Mouse (Mus musculus): ENCODE data around the gene Cfap97. TPM values are rescaled to one million over a fixed set of nuclear protein-coding genes. Genes with fewer than 3 reads are reported as not detected.
A peak's percentile ranks its signal among the peaks of the same experiment; 100 is the strongest.

The Cfap97 gene
- polyA plus RNA-seq, 1 experiment from 2014 or later = 21.9 TPM

GRCm38 (mm10) chr8:46208354-46208753 lies 56.8 kb downstream of the Cfap97 start:
- Histone ChIP-seq H3K9ac (ENCODE audit: low read depth, low read length) (no peak overlapping the region), H3K36me3 (ENCODE audit: control insufficient read depth, insufficient read depth, low read length) (peaks cover 12% of the 10 kb centered on the region), H3K9me3 (ENCODE audit: control insufficient read depth, low read length) (no peaks in the 10 kb centered on the region), H3K4me1 (replicated peaks; ENCODE audit: control insufficient read depth, insufficient read depth, low read length) (peaks cover 5% of the 10 kb centered on the region; the same call in 1 of the 2 replicates), H3K4me3 (ENCODE audit: low read depth, low read length) (no peak overlapping the region), H3K27me3 (ENCODE audit: control insufficient read depth, insufficient read depth, low read length) (no peaks in the 10 kb centered on the region), H3K4me2 (replicated peaks; ENCODE audit: low read depth, low read length) (0 out of 2 replicates have a peak overlapping the region, but pooled peaks have one; percentile 78), H3K27ac (ENCODE audit: low read depth, low read length) (no peak overlapping the region)
- DNase-seq (ENCODE audit: low spot score) = no peak
- ATAC-seq (ENCODE audit: low FRiP score) = no peak
- 92% methylated on average over 12 of the region's 12 CpGs for WGBS

GRCm38 (mm10) chr8:46209057-46209456 lies 57.5 kb downstream of the Cfap97 start:
- Histone ChIP-seq H3K9ac (ENCODE audit: low read depth, low read length) (peak overlapping the region; percentile 83; the same call in 1 of the 2 replicates), H3K27me3 (ENCODE audit: control insufficient read depth, insufficient read depth, low read length) (no peaks in the 10 kb centered on the region), H3K4me1 (replicated peaks; ENCODE audit: control insufficient read depth, insufficient read depth, low read length) (peaks cover 5% of the 10 kb centered on the region; the same call in 1 of the 2 replicates), H3K27ac (ENCODE audit: low read depth, low read length) (no peak overlapping the region), H3K4me2 (replicated peaks; ENCODE audit: low read depth, low read length) (peak overlapping the region; percentile 78; the same call in 1 of the 2 replicates), H3K36me3 (ENCODE audit: control insufficient read depth, insufficient read depth, low read length) (peaks cover 12% of the 10 kb centered on the region), H3K9me3 (ENCODE audit: control insufficient read depth, low read length) (no peaks in the 10 kb centered on the region), H3K4me3 (ENCODE audit: low read depth, low read length) (peak overlapping the region; percentile 74)
- no peak for ATAC-seq (ENCODE audit: low FRiP score)
- no peak for DNase-seq (ENCODE audit: low spot score)
- 83% methylated on average over 15 of the region's 15 CpGs for WGBS

- under 1% methylated on average over 75 of the region's 84 CpGs for WGBS
- no peaks in the 10 kb centered on the region for H3K27me3 ChIP-seq (ENCODE audit: control insufficient read depth, insufficient read depth, low read length)
- H3K4me3 ChIP-seq (ENCODE audit: low read depth, low read length) = peak within 1 kb of the TSS; percentile 74
- peaks cover 5% of the 10 kb centered on the region; the same call in 1 of the 2 replicates for H3K36me3 ChIP-seq (ENCODE audit: control insufficient read depth, insufficient read depth, low read length)
- peak within 1 kb of the TSS; percentile 83 for H3K9ac ChIP-seq (ENCODE audit: low read depth, low read length)
- DNase-seq (ENCODE audit: low spot score) (peak; percentile 96), ATAC-seq (ENCODE audit: low FRiP score) (peak; percentile 99)
- peak within 1 kb of the TSS; percentile 78 for H3K4me2 ChIP-seq (replicated peaks; ENCODE audit: low read depth, low read length)
- no peaks in the 10 kb centered on the region for H3K9me3 ChIP-seq (ENCODE audit: control insufficient read depth, low read length)
- peak within 1 kb of the TSS; percentile 94 for H3K27ac ChIP-seq (ENCODE audit: low read depth, low read length)
- peaks cover 5% of the 10 kb centered on the region; the same call in 1 of the 2 replicates for H3K4me1 ChIP-seq (replicated peaks; ENCODE audit: control insufficient read depth, insufficient read depth, low read length)
Measured at GRCm38 (mm10) chr8:46210404-46211315, 59.1 kb downstream of the Cfap97 start, which contains the start of gene Slc25a4. TSS of gene Slc25a4 (minus strand) at chr8:46211284.

- ATAC-seq (ENCODE audit: low FRiP score) = no peak
- no peaks in the 10 kb centered on the region for H3K27me3 ChIP-seq (ENCODE audit: control insufficient read depth, insufficient read depth, low read length)
- peak overlapping the region; percentile 74 for H3K4me3 ChIP-seq (ENCODE audit: low read depth, low read length)
- H3K9ac ChIP-seq (ENCODE audit: low read depth, low read length) = peak overlapping the region; percentile 83
- peaks cover 5% of the 10 kb centered on the region; the same call in 1 of the 2 replicates for H3K36me3 ChIP-seq (ENCODE audit: control insufficient read depth, insufficient read depth, low read length)
- H3K9me3 ChIP-seq (ENCODE audit: control insufficient read depth, low read length) = no peaks in the 10 kb centered on the region
- H3K4me1 ChIP-seq (replicated peaks; ENCODE audit: control insufficient read depth, insufficient read depth, low read length) = peaks cover 5% of the 10 kb centered on the region; the same call in 1 of the 2 replicates
- 4% methylated on average over 13 of the region's 13 CpGs for WGBS
- peak; percentile 41 for DNase-seq (ENCODE audit: low spot score)
- peak overlapping the region; percentile 78 for H3K4me2 ChIP-seq (replicated peaks; ENCODE audit: low read depth, low read length)
- H3K27ac ChIP-seq (ENCODE audit: low read depth, low read length) = peak overlapping the region; percentile 94
Measured at GRCm38 (mm10) chr8:46211611-46212071, 60.1 kb downstream of the Cfap97 start.

GRCm38 (mm10) chr8:46212194-46212593 lies 60.6 kb downstream of the Cfap97 start:
- H3K4me3 ChIP-seq (ENCODE audit: low read depth, low read length) = no peak overlapping the region
- peaks cover 5% of the 10 kb centered on the region; the same call in 1 of the 2 replicates for H3K36me3 ChIP-seq (ENCODE audit: control insufficient read depth, insufficient read depth, low read length)
- H3K4me2 ChIP-seq (replicated peaks; ENCODE audit: low read depth, low read length) = no peak overlapping the region
- peaks cover 5% of the 10 kb centered on the region; the same call in 1 of the 2 replicates for H3K4me1 ChIP-seq (replicated peaks; ENCODE audit: control insufficient read depth, insufficient read depth, low read length)
- ATAC-seq (ENCODE audit: low FRiP score) (no peak), DNase-seq (ENCODE audit: low spot score) (no peak)
- WGBS = 48% methylated on average over 7 of the region's 7 CpGs
- H3K9me3 ChIP-seq (ENCODE audit: control insufficient read depth, low read length) = no peaks in the 10 kb centered on the region
- H3K27ac ChIP-seq (ENCODE audit: low read depth, low read length) = no peak overlapping the region
- no peak overlapping the region for H3K9ac ChIP-seq (ENCODE audit: low read depth, low read length)
- H3K27me3 ChIP-seq (ENCODE audit: control insufficient read depth, insufficient read depth, low read length) = 0 out of 2 replicates have a peak, but pooled peaks cover under 1% of the 10 kb centered on the region

- ATAC-seq (ENCODE audit: low FRiP score) = no peak
- DNase-seq (ENCODE audit: low spot score) = no peak
- 11% methylated on average over 2 of the region's 2 CpGs for WGBS
Measured at GRCm38 (mm10) chr8:46213971-46214480, 62.5 kb downstream of the Cfap97 start.

GRCm38 (mm10) chr8:46216838-46217237 lies 65.3 kb downstream of the Cfap97 start:
- Histone ChIP-seq H3K27ac (ENCODE audit: low read depth, low read length) (peak overlapping the region; percentile 65), H3K4me2 (replicated peaks; ENCODE audit: low read depth, low read length) (peak overlapping the region; percentile 49), H3K4me3 (ENCODE audit: low read depth, low read length) (peak overlapping the region; percentile 25), H3K9me3 (ENCODE audit: control insufficient read depth, low read length) (no peaks in the 10 kb centered on the region), H3K9ac (ENCODE audit: low read depth, low read length) (peak overlapping the region; percentile 63), H3K36me3 (ENCODE audit: control insufficient read depth, insufficient read depth, low read length) (no peaks in the 10 kb centered on the region), H3K4me1 (replicated peaks; ENCODE audit: control insufficient read depth, insufficient read depth, low read length) (peaks cover 1% of the 10 kb centered on the region; the same call in 1 of the 2 replicates), H3K27me3 (ENCODE audit: control insufficient read depth, insufficient read depth, low read length) (peaks cover 3% of the 10 kb centered on the region; the same call in 1 of the 2 replicates)
- ATAC-seq (ENCODE audit: low FRiP score) = peak; percentile 83
- 4% methylated on average over 14 of the region's 14 CpGs for WGBS
- peak; percentile 61 for DNase-seq (ENCODE audit: low spot score)

More at GRCm38 (mm10) chr8:46213971-46214480, 62.5 kb downstream of the Cfap97 start:
- Histone ChIP-seq H3K9me3 (ENCODE audit: control insufficient read depth, low read length) (no peaks in the 10 kb centered on the region), H3K4me3 (ENCODE audit: low read depth, low read length) (no peak overlapping the region), H3K4me1 (replicated peaks; ENCODE audit: control insufficient read depth, insufficient read depth, low read length) (peaks cover 5% of the 10 kb centered on the region; the same call in 1 of the 2 replicates), H3K4me2 (replicated peaks; ENCODE audit: low read depth, low read length) (no peak overlapping the region), H3K9ac (ENCODE audit: low read depth, low read length) (no peak overlapping the region), H3K27me3 (ENCODE audit: control insufficient read depth, insufficient read depth, low read length) (peaks cover 3% of the 10 kb centered on the region; the same call in 1 of the 2 replicates), H3K36me3 (ENCODE audit: control insufficient read depth, insufficient read depth, low read length) (no peaks in the 10 kb centered on the region), H3K27ac (ENCODE audit: low read depth, low read length) (no peak overlapping the region)

GRCm38 (mm10) chr8:46220566-46220965 lies 69.0 kb downstream of the Cfap97 start:
- no peak overlapping the region for H3K4me3 ChIP-seq (ENCODE audit: low read depth, low read length)
- no peaks in the 10 kb centered on the region for H3K36me3 ChIP-seq (ENCODE audit: control insufficient read depth, insufficient read depth, low read length)
- no peak for DNase-seq (ENCODE audit: low spot score)
- no peaks in the 10 kb centered on the region for H3K4me1 ChIP-seq (replicated peaks; ENCODE audit: control insufficient read depth, insufficient read depth, low read length)
- H3K9me3 ChIP-seq (ENCODE audit: control insufficient read depth, low read length) = no peaks in the 10 kb centered on the region
- 65% methylated on average over 3 of the region's 3 CpGs for WGBS
- H3K9ac ChIP-seq (ENCODE audit: low read depth, low read length) = no peak overlapping the region
- H3K4me2 ChIP-seq (replicated peaks; ENCODE audit: low read depth, low read length) = no peak overlapping the region
- peaks cover 3% of the 10 kb centered on the region; the same call in 1 of the 2 replicates for H3K27me3 ChIP-seq (ENCODE audit: control insufficient read depth, insufficient read depth, low read length)
- no peak overlapping the region for H3K27ac ChIP-seq (ENCODE audit: low read depth, low read length)
- no peak for ATAC-seq (ENCODE audit: low FRiP score)

Data from hindbrain, embryonic 11.5 days (tissue).